Mouse (Mus musculus) cortical plate, adult 2 months (tissue): ENCODE results near the gene Ncs1. TPM values are rescaled to one million over a fixed set of nuclear protein-coding genes. Genes with fewer than 3 reads are reported as not detected.

Experiments used
- H3K27ac ChIP-seq: fragments of 200-500 bp; 2 replicates; pipeline ENCODE4 v1.5.1; 2012; ENCODE audit warnings: low read length, control low read depth, inconsistent platforms; ENCODE audit not compliant: insufficient read depth
- H3K4me1 ChIP-seq: fragments of 200-500 bp; 2 replicates; pipeline ENCODE4 v1.6.1; 2011; ENCODE audit warnings: low read length; ENCODE audit not compliant: control insufficient read depth, insufficient read depth
- H3K4me3 ChIP-seq: fragments of 200-500 bp; 2 replicates; pipeline ENCODE4 v1.5.1; 2011; ENCODE audit warnings: mild to moderate bottlenecking, low read length, control low read depth; ENCODE audit not compliant: insufficient read depth
- CTCF ChIP-seq: fragments of 200-500 bp; IDR thresholded peaks from 2 replicates; pipeline ENCODE4 v1.5.1; 2011; ENCODE audit warnings: mild to moderate bottlenecking, control low read depth, low read length; ENCODE audit not compliant: insufficient read depth; ENCODE audit errors: extremely low read depth
- POLR2A ChIP-seq: fragments of 200-500 bp; IDR thresholded peaks from 2 replicates; pipeline ENCODE4 v1.6.1; 2011; ENCODE audit warnings: mild to moderate bottlenecking, low read length, control low read depth; ENCODE audit not compliant: insufficient read depth; ENCODE audit errors: extremely low read depth
- polyA plus RNA-seq: library from polyadenylated mRNA; depleted of rRNA; stranded (reverse); fragments of >200 nt; gene quantifications from 2 replicates; pipeline ENCODE4 v1.2.3, GENCODE M21; 2012

Ncs1 gene
- polyA plus RNA-seq, 1 experiment: 167 TPM

DNA sequence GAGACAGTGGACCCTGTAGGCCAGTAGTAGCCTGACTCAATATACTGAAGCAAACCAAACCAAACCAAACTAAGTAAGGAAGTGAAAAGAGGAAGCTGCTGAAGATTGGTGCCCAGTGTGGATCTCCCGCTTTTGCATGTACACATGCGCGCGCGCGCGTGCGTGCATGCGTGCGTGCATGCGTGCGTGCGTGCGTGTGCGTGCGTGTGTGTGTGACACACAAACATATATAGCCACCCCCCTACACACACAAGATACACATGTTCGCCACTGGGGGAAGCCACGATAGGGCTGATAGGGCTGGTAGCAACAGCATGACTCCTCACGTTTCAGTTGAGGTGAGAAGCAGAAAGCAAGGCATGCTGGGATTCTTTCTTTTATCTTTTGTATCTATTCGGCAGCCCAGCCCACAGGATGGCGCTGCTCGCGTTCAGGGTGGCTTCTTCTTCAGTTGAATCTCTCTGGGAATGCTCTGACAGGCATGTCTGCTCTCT is 6.4 kb upstream of the Ncs1 start:
- Histone ChIP-seq H3K4me1 (no peaks in the 10 kb centered on the region), H3K27ac (no peak overlapping the region), H3K4me3 (0 out of 2 replicates have a peak overlapping the region, but pooled peaks have one; percentile 0)
- TF ChIP-seq CTCF (peak; percentile 53), POLR2A (peak; percentile 53; the same call in 1 of the 2 replicates)

DNA sequence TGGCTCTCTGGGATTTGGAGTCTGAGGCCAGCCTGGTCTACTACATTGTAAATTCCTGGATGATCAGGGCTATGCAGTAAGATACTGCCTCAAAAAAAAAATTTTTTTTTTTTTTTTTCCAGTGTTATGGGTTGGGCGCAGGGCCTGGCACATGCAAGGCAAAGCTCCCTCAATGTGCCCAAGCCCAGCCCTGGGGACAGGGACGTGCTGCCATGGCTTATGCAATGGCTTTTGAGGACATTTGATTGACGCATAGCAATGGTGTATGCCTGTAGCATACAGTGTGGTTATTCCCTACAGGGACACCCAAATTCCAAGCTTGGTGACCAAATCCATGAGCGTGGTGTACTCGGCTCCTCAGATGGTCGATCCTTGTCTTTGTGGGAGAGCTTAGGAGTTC is 5.8 kb upstream of the Ncs1 start:
- H3K4me1 ChIP-seq: no peaks in the 10 kb centered on the region
- H3K27ac ChIP-seq: no peak overlapping the region
- no peak overlapping the region for H3K4me3 ChIP-seq
- TF ChIP-seq POLR2A: no peak

DNA sequence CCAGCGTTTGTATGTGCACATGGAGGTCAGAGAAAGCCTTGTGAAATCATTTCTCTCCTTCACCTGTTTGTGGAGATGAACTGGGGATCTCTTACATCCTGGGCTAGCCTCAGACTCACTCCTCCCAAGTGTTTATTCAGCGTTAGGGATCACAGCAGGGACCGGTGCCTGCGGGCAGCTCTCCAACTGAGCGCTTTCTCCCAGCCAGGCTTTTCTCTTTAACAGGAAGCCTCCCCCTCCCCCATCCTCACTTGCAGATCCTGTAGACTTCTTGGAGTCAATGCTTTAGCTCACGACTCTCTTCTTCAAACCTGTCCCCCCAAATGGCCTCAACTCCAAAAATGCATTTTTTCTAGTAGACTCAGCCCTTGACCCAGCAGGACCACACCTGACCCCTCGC is 4.0 kb upstream of the Ncs1 start:
- H3K27ac ChIP-seq: no peak overlapping the region
- no peak overlapping the region for H3K4me3 ChIP-seq
- H3K4me1 ChIP-seq: no peaks in the 10 kb centered on the region
- no peak for TF ChIP-seq CTCF
- TF ChIP-seq POLR2A: no peak

DNA sequence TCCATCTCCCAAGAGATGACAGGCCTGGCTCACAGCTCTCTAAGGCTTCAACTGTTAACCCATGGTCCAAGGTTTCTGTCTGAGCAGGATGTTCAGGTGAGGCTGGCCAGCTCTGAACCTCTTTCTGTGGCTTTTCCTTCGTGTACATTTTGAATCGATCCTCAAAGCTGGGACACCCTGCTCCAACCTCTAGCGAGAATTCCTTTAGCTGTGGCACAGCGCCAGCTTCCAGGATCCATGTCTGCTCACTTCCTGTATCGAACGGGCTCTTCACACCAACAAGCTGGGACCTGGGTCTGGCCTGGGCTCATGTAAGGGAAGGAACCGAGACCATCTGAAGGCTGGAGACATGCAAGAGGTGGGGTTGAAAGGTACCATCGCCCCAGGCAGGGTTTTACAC is 1.4 kb upstream of the Ncs1 start:
- TF ChIP-seq POLR2A: no peak
- TF ChIP-seq CTCF: no peak
- H3K4me3 ChIP-seq: no peak overlapping the region
- H3K4me1 ChIP-seq: no peaks in the 10 kb centered on the region
- no peak overlapping the region for H3K27ac ChIP-seq

DNA sequence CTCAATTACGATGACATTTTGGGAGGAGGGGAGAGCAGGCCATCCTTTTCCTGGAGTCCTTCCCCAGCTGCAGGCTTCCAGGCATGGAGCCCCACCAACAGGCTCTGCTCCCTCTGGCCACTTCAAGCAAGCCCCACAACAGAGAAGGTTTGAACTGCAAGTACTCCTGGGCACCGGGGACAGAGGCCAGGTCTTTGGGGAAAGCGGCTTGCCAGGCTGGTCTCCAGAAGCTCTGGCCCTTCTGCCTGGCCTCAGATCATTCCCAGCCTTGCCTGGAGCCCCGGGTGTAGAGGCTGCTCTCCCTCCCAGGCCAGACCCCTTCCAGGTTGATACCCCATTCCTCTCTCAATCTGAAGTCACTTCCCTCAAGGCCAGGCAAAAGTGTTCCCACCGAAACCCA is 572 bp upstream of the Ncs1 start:
- peak overlapping the region; percentile 99 for H3K4me3 ChIP-seq
- no peak for TF ChIP-seq CTCF
- TF ChIP-seq POLR2A: no peak
- peak overlapping the region; percentile 27; the same call in 1 of the 2 replicates for H3K27ac ChIP-seq
- no peaks in the 10 kb centered on the region for H3K4me1 ChIP-seq

DNA sequence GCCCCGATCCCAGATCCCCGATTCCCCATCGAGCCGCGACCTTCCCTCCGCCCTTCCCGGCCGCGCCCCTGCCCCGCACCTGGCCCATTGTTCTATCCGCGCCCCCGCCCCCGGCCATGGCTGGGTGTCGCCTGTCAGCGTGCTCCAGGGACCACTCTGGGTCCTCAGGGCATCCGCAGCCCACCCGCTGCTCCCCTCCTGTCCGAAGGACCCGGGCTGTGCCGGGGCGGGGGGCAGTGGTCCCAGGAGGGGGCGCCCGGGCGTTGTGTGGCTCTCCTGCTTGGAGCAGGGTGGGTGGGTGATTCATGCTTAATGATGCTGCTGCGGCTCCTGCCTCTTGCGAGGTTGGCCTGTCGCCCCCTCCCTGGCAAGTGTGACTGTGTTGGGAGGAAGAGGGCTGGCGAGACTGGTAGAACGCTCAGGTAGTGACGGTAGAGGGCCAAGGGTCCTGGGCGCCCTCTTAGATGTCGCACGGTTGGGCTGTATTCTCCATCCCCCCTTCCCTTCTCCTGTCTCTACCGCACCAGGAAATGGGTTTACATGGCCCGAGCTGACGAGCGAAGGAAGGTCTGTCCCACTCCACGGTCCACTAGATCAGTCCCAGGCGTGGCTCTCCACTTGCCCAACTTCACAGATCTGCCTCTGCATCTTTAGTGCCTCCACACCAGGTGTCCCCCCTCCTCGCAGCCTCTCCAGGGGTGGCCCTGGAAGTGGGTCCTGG is 788 bp downstream of the Ncs1 start:
- TF ChIP-seq POLR2A: no peak
- TF ChIP-seq CTCF: no peak
- Histone ChIP-seq H3K4me1 (no peaks in the 10 kb centered on the region), H3K27ac (peak overlapping the region; percentile 40), H3K4me3 (peak overlapping the region; percentile 99)

DNA sequence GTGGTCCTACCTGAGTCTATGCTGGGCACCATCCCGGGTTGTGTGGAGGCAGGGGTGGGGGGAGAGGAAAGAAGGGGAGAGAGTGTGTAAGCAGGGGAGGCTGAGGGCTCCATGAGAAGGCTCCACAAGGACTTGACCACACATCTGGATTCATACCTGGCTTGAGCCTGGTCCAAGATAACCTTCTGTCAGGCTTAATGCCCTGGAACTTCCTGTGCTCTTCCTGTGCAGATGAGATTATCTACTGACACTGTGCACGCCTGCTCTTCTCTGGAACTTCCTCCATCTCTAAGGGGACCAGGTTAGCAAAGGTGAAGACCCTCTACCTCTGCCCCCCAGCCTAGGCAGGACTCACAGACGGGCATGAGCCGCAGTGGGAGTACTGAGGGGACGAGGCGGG is 3.2 kb downstream of the Ncs1 start:
- Histone ChIP-seq H3K27ac (no peak overlapping the region), H3K4me3 (no peak overlapping the region), H3K4me1 (no peaks in the 10 kb centered on the region)
- TF ChIP-seq POLR2A: no peak

DNA sequence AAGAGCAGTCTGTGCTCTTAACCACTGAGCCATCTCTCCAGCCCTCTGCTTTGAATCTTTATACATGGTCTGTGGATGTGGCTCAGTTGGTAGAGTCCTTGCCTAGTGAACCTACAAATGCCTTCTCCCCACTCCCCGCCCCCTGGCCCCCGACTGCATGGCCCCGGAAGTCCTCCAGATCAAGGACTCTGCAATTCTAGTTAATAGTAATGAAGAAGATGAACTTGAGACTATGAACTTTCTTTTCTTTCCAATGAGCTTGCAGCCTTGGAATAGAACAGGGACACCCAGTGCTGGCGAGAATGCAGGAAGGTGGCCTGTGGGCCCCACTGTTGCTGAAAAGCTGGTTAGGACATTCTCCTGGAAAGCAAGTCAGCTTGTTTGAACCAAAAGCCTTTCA is 6.5 kb downstream of the Ncs1 start:
- Histone ChIP-seq H3K4me1 (peaks cover 3% of the 10 kb centered on the region), H3K27ac (no peak overlapping the region), H3K4me3 (no peak overlapping the region)
- TF ChIP-seq POLR2A (no peak), CTCF (no peak)

DNA sequence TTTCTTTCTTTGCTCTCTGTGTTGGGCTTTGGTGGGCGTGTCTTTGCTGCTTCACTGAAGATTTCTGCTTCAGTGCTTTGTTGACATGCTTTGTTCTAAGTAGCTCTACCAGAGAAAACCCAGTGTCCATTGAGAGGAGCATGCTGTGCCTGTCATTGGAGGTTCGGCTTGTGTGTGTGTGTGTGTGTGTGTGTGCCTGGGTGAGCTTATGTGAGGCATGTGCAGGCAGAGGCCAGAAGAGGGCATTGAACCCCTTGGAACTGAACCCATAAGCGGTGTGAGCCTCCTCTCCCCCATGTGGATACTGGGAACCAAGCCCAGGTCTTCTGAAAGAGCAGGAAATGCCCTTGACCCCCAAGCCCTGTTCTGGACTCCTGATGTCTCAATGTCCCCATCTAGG is 7.8 kb downstream of the Ncs1 start:
- Histone ChIP-seq H3K27ac (no peak overlapping the region), H3K4me1 (peaks cover 13% of the 10 kb centered on the region), H3K4me3 (no peak overlapping the region)
- TF ChIP-seq POLR2A: no peak
- no peak for TF ChIP-seq CTCF

DNA sequence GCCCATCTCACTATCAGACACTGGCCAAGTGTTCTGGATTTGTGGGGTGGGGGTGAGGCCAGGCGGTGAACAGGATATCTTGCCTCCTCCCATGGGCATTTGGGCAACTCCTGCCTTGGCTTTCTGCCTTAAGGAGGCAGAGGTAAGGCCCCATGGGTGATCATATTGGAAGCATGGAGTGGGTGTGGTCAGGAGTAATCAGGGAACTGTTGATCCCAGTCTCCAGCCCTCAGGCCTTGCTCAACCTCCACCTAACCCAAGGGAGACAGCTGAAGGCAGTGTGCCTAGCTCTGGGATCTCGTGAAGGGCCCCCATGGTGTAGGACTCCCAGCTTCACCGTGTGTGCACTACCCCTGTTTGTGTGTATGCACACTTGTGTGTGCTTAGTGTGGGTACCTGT is 9.2 kb downstream of the Ncs1 start:
- Histone ChIP-seq H3K4me3 (no peak overlapping the region), H3K27ac (no peak overlapping the region), H3K4me1 (peaks cover 14% of the 10 kb centered on the region)
- TF ChIP-seq CTCF (no peak), POLR2A (no peak)
